In the genomic region with DNA sequence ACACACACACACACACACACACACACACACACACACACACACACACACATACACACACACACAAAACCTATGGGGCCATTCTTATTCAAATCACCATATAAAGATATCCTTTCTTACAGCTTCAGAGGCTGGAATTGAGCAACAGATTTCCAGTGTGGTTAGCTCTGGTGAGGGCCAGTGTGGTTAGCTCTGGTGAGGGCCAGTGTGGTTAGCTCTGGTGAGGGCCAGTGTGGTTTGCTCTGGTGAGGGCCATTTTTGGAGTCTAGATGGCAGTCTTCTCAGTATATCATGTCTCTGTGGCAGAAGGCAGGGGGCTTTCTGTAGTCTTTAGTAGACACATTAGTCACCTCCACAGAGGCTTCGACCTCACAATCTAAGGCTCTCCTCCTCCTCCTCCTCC, we compare ENCODE assay signal across 12 mouse cellular contexts.
"Had no signal": no experiment of that assay in that cellular context is flagged by ENCODE, and none has a peak within 500 bp of the region (broad histone marks: within the 10 kb centered on the region; RNA-seq: fewer than 3 reads in every experiment).

No protein-coding gene starts in this region.

- DNase-seq: lung, adult 18-20 months; lung, embryonic 14.5 days; lung, postnatal 10 days; lung, postnatal 4 days; right cerebral cortex, postnatal 25 days; right cerebral cortex, postnatal 4 days; spleen, adult 18-20 months; thymus, adult 18-20 months; thymus, postnatal 14 days; thymus, postnatal 36 days had no signal

- ATAC-seq: midbrain, embryonic 13.5 days; midbrain, embryonic 15.5 days had no signal
